Mouse (Mus musculus) thymus, postnatal 4 days (tissue): Measurements from ENCODE around the gene Fam172a.

Experiments used
- DNase-seq: peaks from one replicate; pipeline ENCODE4 v3.0.0; 2021

The Fam172a gene

DNA sequence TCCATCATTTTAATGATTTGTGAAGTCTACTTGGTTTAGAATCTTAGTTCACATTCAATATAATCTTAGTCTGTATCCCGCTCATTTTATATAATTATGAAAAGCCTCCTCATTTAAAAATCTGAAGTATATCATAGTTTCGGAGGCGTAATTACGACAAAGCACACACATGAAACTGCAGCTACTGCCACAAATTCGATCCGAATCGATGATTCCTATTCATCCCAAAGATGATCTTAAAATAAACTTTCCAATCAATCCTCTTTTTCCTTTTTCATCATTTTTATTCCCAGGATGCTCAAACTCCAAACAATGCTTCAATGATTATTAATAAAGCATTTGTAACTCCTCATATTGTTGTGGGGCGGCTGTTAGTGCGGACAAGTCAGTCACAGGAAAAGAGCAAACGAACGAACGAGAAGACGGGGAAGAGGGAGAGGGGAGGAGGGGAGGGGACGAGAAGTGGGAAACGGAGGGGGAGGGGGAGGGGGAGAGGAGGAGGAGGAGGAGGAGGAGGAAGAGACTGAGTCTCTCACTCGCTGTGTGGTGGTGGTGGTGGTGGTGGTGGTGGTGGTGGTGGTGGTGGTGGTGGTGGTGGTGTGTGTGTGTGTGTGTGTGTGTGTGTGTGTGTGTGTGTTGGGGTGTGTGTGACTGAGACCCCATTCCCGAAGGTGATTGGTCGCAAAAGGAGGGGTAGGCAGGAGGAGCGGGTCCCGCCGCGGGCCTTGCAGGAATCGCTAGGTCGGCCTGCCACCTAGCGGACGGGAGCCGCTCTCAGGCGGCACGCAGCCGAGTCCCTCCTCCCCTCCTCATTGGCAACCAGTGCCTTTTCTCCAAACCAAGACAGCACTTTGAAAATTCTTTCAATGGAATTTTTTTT lies 499.4 kb downstream of the Fam172a start:
- DNase-seq = peak; percentile 74

DNA sequence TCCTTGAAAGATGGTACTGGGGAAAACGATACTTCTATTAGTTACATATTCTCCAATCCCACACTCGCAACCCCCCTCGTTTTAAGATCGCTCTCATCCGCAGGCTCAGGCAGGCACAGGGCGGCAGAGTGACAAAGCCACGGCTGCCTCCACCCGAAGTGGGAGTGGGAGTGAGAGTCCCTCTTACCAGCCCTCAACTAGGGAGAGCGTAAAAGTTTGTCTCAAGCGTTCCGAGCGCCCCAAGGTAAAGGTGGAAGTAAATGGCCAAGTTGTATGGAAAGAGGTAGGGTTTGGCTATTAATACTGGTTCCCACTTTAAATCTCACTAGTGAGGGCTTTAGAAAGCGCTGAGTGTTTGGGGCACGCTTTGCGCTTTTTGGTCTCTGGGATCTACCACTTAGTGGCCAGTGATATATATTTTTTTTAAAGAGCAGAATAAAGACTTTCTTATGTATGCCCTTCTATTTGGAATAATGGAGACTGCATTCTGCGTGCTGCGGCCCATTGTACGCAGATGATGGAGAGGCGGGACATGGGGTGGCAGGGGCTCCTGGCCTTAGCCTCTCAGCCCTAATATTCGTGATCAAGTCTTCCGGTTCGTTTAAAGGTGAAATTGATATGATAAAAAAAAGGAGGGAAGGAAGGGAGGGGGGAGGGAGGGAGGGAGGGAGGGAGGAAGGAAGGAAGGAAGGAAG lies 500.2 kb downstream of the Fam172a start:
- no peak for DNase-seq

DNA sequence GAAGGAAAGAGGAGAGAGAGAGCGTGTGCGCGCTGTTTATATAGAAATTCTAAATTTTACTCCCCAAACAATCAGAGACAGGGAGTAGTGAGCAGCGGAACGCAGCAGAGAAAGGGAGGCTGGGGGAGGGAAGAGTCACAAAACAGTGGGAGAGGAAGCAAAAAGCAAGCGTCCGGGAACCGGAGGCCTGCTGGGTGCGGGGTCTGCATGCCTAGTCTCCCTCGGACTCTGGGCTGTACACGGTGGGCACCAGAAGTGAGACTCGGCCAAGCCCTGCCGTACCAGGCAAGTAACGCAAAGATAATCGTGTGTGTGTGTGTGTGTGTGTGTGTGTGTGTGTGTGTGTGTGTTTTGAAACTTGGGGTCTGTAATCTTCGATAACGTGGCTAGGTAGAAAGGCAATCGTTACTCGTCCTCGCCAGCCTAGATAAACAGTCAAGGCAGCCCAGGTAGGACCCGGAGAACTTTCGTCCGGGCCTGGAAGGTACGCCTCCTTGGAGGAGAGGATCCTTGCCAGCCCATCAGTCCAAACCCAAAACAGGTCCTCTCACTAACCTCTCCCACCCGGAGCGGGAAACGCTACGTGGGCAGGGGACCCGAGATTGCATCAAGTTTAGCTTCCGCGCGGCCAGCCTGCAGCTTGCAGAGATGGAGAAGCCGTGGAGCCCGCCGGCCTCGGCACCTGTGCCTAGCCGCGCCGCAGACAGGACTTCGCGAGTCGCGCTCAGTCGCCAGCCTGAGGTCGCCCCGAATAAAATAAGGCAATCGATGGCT lies 500.9 kb downstream of the Fam172a start:
- DNase-seq = peak; percentile 39

DNA sequence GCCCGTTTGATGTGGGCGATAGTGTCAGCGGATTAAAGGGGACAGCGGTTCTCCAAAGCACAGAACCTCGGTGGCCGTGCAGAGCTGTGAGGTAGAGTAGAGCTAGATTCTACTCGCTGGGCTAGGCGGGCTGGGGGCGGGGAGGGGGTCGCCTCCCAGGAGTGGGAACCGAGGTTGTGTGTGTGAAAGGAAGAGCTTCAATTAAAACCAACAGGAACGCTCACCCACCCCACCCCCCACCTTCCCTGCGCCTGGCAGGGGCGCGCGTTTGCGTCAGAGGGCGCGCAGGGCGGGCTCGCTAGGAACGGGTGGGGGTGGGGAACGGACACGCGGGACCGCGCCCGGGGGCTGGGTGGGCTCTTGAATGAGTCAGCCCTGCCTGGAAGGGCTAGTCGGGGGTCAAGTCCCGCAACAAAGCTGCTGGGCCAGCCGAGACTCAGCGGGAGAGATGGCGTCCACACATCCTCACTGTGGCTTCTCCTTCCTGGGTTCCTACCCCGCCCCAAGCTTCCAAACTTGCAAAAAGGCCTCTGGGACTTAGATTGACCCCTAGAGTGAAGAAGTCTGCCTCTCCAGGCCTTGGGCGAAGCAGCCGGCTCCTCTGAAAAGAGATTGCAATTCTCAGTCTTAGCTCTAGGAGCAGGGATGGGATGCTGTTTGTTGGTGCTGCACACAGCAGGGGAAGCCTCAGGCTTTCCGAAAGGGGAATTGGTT lies 501.7 kb downstream of the Fam172a start:
- no peak for DNase-seq

DNA sequence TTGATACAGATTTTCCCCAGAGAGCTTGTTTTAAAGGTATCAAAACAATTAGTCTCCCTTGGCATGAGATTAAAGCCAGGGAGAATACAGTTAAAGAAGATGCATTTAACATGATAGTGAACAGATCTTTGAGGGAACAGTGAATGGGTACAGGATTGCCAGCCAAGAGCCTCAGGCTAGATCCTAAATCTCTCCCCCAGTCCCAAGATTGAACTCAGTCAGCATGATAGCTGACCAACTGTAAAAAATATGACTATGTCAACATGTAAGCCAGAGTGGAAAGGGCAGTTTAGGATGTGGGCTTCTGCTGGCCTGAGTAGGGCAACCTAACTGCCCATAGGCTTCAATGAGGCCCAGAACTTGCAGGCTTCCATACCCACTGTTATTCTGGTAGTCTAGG lies 503.6 kb downstream of the Fam172a start:
- no peak for DNase-seq

DNA sequence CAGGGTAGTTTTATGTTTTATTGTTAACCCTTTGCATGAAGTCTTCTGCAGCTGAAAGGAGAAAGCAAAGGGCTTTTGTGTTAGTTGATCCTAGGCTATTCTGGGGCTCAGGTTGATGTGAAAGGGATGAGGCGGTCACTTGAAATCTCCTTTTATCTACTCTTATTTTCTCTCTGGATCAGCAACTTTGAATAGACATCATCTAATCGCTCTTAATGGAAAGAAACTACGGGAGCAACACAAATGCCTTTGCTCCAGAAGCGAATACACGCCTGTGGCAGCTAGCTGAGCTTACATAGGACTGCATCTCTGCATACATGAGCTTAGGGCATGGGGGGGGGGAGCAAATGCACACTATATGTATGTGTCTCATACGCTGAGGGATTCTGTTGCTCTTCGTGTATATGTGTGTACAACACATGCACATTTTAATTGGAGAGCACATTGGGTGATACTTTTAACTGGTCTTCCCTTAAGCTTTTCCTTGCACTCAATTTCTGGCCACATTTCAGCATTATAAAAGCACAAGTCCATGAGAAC lies 505.1 kb downstream of the Fam172a start:
- no peak for DNase-seq

DNA sequence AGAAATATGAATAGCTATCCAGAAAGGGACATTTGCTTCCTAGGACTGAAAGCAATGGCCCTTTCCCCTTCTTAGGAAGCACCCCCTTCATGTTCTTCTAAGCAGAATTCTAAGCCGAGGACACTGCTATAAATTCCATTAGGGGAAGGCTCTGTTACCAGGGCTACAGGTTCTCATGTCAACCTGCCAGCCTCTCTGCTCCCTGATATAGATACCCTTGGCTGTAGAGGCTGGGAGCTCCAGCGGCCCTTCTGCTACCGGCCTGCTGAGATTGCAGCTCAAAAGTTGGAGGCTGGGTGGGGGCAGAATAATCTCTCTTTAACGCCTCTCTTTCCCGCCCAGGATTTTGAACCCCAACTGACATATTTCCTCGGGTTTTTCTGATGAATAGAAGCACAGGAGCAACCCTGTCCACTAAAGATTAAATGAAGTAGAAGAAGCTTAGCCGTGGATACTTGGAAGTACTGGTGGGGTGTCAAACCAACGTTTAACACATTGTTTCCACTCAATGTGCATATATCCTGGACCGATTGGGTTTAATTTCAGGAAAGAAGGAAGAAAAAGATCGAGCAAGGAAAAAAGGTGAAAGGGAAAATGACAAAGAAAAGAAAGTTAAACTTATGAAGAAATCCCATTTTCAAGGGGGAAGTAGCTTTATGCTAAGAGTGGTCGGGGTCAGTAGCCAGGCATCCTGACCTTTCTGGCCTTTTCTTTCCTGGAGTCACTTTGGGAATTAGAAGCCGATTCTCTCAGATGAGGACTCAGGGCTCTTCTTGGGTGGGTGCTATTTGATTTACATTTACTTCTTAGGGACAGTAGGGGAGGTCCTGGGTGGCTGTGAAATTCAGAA lies 506.2 kb downstream of the Fam172a start:
- DNase-seq = no peak

DNA sequence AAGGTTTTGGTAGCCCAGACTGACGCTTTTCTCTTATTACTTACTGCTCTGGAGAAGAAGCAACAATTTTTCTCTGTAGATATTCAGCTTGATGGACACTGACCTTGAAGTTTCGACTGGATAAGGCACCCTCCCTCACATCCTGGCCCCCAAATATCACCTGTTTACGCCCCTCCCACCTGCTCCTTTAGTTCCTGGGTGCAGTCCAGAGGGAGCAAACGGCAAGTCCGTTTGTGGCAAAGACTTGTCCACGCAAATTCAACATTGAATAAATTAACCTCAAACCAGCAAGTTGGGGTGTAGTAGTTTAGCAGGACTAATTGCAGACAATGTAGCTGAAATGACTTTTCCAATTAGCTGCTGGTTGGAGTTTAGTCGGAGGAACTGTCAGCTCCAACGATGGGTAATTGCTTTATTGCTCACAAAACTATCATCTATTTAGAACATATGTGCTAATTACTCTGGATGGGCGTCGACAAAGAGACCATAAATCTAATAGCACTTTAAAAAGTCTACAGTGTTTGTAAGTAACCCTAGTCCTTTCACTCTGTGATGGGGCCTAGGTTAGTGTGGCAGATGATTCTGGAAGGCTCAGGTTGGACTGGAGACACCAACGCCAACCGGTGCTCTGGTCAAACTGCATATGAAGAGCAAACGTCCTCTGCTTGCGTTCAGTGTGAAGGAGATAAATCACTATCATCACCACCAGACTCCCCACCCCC lies 507.0 kb downstream of the Fam172a start:
- DNase-seq = no peak

DNA sequence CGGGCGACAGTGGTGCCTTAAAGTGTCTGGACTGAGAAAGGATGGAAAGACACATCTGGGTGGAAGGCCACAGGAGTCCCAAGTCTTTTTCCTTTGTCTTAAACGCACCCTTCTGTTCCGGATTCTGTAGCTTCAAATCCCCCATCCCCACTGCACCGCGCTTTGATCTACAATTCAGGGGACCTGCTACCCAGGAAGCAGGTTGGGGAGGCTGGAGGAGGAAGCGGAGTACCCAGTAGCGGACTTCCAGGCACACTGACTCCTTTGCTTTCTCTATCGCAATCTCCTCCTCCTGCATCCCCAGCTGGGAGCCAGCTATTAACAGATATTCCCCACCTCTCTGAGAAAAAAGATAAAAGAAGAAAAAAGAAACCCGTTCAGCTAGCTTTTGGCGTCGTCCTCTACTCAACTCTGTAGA lies 507.8 kb downstream of the Fam172a start:
- DNase-seq = no peak

DNA sequence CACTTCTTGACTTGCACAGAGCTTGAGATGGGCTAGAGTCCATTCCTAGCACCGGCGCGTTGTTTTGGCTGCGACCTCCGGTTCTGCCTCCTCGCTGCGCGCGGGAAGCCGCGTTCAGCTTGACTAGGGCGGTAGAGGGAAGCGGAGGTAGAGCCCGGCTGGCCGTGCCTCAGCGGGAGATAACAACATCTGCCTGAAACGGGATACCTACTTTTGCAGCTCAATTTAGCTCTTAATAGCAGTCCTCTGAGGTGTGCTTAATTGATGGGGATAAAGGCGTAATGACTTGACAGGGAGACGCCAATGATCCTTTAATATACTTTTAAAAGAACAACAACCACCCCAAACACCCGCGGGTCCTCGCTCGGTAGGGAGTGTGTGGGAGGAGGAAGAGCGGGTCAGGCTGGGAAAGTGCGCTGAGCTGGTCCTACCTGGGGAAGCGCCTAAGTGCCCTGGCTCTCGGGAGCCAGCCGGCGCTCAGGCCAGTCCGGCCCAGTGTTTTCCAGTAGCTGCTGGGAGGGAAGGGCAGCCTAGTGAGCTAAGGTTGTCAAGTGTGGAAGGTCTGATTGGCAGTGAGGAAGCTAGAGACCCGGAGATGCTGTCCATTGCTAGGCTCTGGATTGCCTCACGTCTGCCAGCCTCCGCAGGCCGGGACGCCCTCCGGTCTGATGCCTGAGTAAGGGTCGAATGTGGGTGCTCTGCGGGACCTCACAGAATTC lies 508.4 kb downstream of the Fam172a start:
- DNase-seq = no peak

DNA sequence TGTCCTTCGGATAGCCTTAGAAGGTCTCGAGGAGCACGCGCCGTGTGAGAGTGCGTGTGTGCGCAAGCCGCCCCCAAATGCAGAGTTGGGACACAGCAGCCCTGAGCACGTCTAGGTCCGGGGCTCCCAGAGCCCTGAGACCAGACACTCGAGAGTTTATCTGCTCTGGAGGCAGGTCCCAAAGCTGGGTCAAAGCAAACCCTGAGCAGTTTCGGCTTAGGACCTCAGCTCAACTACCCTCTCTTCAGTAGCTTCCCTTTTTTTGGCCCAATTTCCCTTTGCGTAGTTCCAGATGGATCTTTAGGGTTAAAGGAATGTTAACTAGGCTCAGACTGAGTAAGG lies 508.9 kb downstream of the Fam172a start:
- no peak for DNase-seq

DNA sequence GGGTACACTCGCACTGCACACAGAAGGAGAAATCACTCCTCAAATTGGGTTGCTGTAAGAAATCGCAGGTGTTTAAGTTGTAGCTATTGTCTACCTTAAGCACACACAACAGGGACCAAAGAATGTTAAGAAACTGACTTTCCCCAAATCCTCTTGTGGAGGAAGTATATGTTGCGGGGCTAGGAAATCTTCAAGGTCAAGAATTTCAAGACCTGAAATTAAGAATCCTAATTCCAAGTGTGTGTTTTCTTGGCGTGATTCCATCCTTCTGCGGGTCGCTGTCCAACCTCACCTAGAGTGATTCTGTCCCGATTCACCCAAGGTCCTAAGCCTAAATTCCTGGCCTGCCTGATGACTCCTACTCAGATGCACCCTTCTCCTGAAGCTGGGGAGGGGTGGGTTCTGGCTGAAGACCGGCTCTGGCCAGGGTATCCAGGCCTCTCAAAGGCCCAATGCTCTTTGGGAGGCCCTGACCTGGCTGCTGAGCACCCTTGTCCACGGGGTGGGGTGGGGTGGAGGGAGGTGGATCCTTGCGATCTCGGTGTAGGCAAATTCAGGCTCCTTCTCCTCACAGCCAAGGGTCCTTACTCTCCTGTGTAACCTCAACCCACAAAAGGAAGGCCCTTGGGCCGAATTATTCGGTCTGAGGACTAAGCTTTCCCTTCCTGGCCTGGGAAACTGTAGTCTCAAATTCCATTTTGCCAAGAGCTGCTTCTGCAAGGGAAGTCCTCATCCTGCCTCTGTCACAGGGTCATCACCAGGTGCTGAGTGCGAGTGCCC lies 509.6 kb downstream of the Fam172a start:
- DNase-seq = no peak

DNA sequence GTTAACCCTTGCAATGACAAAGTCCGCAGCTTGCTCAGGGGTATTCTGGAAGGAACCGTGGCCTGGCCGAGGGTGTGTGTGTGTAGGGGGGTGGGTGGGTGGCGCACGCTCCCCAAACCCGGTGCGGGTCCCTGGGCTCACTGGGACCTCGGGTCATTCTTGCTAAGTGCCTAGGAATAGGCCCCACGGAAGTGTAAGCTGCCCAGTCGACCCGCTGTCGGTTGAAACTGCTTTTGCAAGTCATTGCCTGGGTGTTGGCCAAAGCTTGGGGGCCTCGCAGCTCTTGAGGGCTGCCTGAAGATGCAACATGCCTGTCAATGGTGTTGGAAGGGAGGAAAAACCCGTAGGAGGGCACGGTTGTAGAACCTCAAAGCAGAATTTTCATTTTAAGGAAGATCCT lies 510.3 kb downstream of the Fam172a start:
- no peak for DNase-seq

DNA sequence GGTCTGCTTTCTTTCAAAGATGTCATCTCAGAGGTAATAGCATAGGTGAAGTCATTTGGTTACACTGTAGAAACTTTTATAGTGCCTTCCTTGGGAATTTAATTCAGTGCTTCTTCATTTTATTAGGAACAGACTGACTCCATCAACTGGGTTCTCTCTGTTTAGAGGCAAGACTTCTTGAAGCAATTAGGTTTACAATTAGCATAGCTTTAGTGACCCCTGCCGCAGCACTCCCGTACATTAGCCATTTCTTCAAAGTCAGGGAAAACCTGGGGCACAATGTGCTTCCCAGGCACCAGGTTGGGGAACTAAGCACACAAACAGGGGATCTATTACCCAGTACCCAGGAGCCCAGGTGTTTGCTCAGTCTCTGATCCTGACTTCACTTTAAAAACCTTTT lies 511.3 kb downstream of the Fam172a start:
- DNase-seq = no peak

DNA sequence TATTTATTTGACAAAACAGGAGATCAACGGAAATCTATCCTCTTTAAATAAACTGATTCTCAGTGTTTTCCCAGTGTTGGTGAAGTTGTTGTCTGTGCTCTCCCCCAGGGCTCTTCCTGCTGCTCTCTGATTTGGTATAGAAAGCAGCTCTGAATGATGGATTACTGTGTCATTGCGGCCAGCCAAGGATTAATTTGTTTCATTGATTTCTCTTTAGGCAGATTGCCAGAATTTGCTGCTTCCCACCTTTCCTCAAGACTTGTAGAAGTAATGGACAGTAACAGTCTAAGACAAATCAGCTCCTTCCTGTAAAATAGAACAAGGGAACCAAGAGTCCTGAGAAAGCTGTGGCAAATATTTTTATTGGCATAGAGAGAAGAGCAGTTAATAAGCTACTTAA lies 513.4 kb downstream of the Fam172a start:
- DNase-seq = no peak
